ENCODE assay signal across 14 mouse cellular contexts in the genomic region with DNA sequence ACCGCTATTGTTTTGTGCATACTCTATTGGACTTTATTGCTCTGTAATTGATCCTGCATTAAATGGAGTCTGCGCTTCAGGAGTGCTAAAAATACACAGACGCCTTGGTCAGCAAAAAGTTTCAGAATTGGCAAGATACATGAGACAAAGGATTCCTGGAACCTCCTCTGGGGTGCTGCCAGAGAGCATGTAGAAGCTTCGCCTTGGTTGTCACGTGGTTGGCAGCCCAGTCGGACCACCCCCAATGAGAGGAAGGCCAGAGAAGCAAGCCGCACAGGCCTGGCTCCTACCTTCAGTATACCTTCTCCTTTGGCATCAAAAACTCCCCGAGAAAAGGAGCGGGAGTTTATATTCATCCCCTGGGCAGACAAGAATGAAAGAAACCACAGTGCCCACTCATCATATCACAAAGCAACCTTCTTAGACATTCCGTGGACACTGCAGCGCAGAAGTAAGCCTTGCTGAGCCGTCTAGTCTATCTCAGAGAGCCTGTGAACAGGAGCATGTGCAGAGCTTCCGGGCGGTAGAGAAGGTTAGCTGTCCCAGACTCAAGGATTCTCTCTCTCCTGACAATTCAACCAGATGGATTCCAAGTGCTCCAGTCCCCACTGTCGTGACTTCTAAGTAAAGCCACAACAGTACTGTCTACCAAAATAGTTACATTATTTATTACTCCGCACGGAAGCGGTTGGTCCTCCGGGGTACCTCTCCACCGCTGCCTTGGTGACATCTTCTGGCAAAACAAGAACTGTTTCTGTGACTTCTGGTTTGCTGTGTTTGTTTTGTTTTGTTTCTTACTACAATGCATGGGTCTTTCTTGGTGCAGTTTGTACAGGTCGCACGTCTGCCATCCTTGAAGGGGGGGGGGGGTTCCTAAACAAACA.
A peak's percentile ranks its signal among the peaks of the same experiment; 100 is the strongest.
DNase-seq lines count a peak whose midpoint lies in the region; ATAC-seq and TF ChIP-seq lines count a peak whose summit lies in the region.
"Had no signal": no experiment of that assay in that cellular context is flagged by ENCODE, and none has a peak within 500 bp of the region (broad histone marks: within the 10 kb centered on the region; RNA-seq: fewer than 3 reads in every experiment).

No protein-coding gene starts in this region.

- DNase-seq in cerebellum, postnatal 25 days = peak; percentile 12 to 28
- no peak for DNase-seq in cerebellum, adult 11-12 months
- DNase-seq in kidney, postnatal 25 days = peak; percentile 32 to 49
- DNase-seq in left cerebral cortex, adult 8-10 months (ENCODE audit: low spot score in 2 of 2) = no peak
- DNase-seq in adrenal gland, adult (ENCODE audit: inconsistent age in 2 of 2, low spot score in 1 of 2) = no peak
- DNase-seq: cerebellum, adult 9-11 months; heart, adult 18-20 months; liver, embryonic 13.5 days had no signal

- H3K27ac ChIP-seq in midbrain, embryonic 16.5 days (ENCODE audit: low read length) = no peak overlapping the region
- no peak overlapping the region for H3K27ac ChIP-seq in midbrain, embryonic 13.5 days
- no peak overlapping the region for H3K27ac ChIP-seq in olfactory bulb, adult 2 months (ENCODE audit: insufficient read depth, low read depth, low read length)
- H3K27ac ChIP-seq: forebrain, embryonic 10.5 days; intestine, embryonic 15.5 days; liver, embryonic 13.5 days had no signal

- 71% methylated on average over 22 of the region's 22 CpGs for WGBS in midbrain, embryonic 16.5 days
- 79% methylated on average over 22 of the region's 22 CpGs for WGBS in midbrain, embryonic 13.5 days
- WGBS in olfactory bulb, adult 2 months = 65% methylated on average over 22 of the region's 22 CpGs

- no peak overlapping the region for H3K4me3 ChIP-seq in midbrain, embryonic 16.5 days (ENCODE audit: low read depth, low read length)
- no peak overlapping the region for H3K4me3 ChIP-seq in midbrain, embryonic 13.5 days (replicated peaks)
- H3K4me3 ChIP-seq in olfactory bulb, adult 2 months (ENCODE audit: insufficient read depth, low read depth, low read length) = no peak overlapping the region
- H3K4me3 ChIP-seq: forebrain, embryonic 10.5 days; intestine, embryonic 15.5 days; liver, embryonic 13.5 days had no signal

- H3K9ac ChIP-seq in midbrain, embryonic 16.5 days (ENCODE audit: low read depth, low read length) = no peak overlapping the region
- H3K9ac ChIP-seq in midbrain, embryonic 13.5 days (replicated peaks) = no peak overlapping the region
- H3K9ac ChIP-seq: intestine, embryonic 15.5 days; liver, embryonic 13.5 days had no signal

- 0 out of 2 replicates have a peak, but pooled peaks have one; percentile 51 for ATAC-seq in midbrain, embryonic 16.5 days
- no peak for ATAC-seq in midbrain, embryonic 13.5 days
- ATAC-seq: activated CD4-positive, CD25-positive, alpha-beta regulatory T cell, adult 4 months; intestine, embryonic 15.5 days had no signal

- peak; percentile 16; the same call in 1 of the 2 replicates for TF ChIP-seq POLR2A in olfactory bulb, adult 2 months (IDR thresholded peaks at IDR 0.05; ENCODE audit: insufficient read depth, low read depth, low read length)

- no peaks in the 10 kb centered on the region for H3K27me3 ChIP-seq in midbrain, embryonic 16.5 days (ENCODE audit: control insufficient read depth, insufficient read depth, low read depth, low read length)
- no peaks in the 10 kb centered on the region for H3K27me3 ChIP-seq in midbrain, embryonic 13.5 days
- H3K27me3 ChIP-seq: intestine, embryonic 15.5 days; liver, embryonic 13.5 days had no signal

- no peaks in the 10 kb centered on the region for H3K4me1 ChIP-seq in midbrain, embryonic 16.5 days (ENCODE audit: control insufficient read depth, insufficient read depth, low read length)
- no peaks in the 10 kb centered on the region; the same call in 1 of the 2 replicates for H3K4me1 ChIP-seq in midbrain, embryonic 13.5 days (replicated peaks)
- peaks cover 2% of the 10 kb centered on the region; the same call in 1 of the 2 replicates for H3K4me1 ChIP-seq in olfactory bulb, adult 2 months (ENCODE audit: control insufficient read depth, insufficient read depth, low read length)
- H3K4me1 ChIP-seq: intestine, embryonic 15.5 days; liver, embryonic 13.5 days had no signal

- no peaks in the 10 kb centered on the region for H3K36me3 ChIP-seq in midbrain, embryonic 16.5 days (ENCODE audit: control insufficient read depth, insufficient read depth, low read length)
- no peaks in the 10 kb centered on the region for H3K36me3 ChIP-seq in midbrain, embryonic 13.5 days
- H3K36me3 ChIP-seq: forebrain, embryonic 10.5 days; intestine, embryonic 15.5 days; liver, embryonic 13.5 days had no signal

- H3K4me2 ChIP-seq in midbrain, embryonic 16.5 days (ENCODE audit: low read length) = no peak overlapping the region
- no peak overlapping the region for H3K4me2 ChIP-seq in midbrain, embryonic 13.5 days (replicated peaks)
- H3K4me2 ChIP-seq: intestine, embryonic 15.5 days; liver, embryonic 13.5 days had no signal

- TF ChIP-seq CTCF in olfactory bulb, adult 2 months (IDR thresholded peaks at IDR 0.05; ENCODE audit: insufficient read depth, low read depth, low read length) = no peak

- H3K9me3 ChIP-seq in midbrain, embryonic 16.5 days (replicated peaks; ENCODE audit: control insufficient read depth, low read length, poor library complexity, severe bottlenecking) = no peaks in the 10 kb centered on the region
- H3K9me3 ChIP-seq in midbrain, embryonic 13.5 days = no peaks in the 10 kb centered on the region
- H3K9me3 ChIP-seq: forebrain, embryonic 10.5 days; intestine, embryonic 15.5 days; liver, embryonic 13.5 days had no signal

Comparison
In these comparisons a context has a peak if more than half of its experiments do, and no peak if none do; other contexts are left out.
1. DNase-seq: peak in cerebellum, postnatal 25 days (2 of 2) and kidney, postnatal 25 days (2 of 2); none in cerebellum, adult 11-12 months (single experiment), left cerebral cortex, adult 8-10 months (0 of 2) and adrenal gland, adult (0 of 2).